Mouse (Mus musculus) left cerebral cortex, postnatal 10 days (tissue): ENCODE data around the gene Orc5. TPM values are rescaled to one million over a fixed set of nuclear protein-coding genes. Genes with fewer than 3 reads are reported as not detected.
A peak's percentile ranks its signal among the peaks of the same experiment; 100 is the strongest.

ENCODE experiments used
- DNase-seq, 2 experiments: peaks; one replicate each; pipeline ENCODE4 v3.0.0; 2021 to 2022; ENCODE audit warnings: low spot score in 2 of 2, mixed read lengths in 1 of 2; ENCODE audit errors: extremely low spot score in 1 of 2
- intact Hi-C: fragments of 180-260 bp; cut with DNase I; formaldehyde crosslinking; loops from one replicate; pipeline ENCODE4 v1.15.1; 2025
- total RNA-seq, 2 experiments: library from RNA; stranded (reverse); gene quantifications; 2 replicates each; pipeline ENCODE4 v1.2.3; 2021

Gene Orc5
- total RNA-seq = 10 to 100 TPM; 23.1 TPM

GRCm38 (mm10) chr5:22550033-22550551 is at the start of gene Orc5:
Orc5 (minus strand) TSS chr5:22550429.
- intact Hi-C loops = no loop called here
- peak; percentile 92 to 96 for DNase-seq

DNA sequence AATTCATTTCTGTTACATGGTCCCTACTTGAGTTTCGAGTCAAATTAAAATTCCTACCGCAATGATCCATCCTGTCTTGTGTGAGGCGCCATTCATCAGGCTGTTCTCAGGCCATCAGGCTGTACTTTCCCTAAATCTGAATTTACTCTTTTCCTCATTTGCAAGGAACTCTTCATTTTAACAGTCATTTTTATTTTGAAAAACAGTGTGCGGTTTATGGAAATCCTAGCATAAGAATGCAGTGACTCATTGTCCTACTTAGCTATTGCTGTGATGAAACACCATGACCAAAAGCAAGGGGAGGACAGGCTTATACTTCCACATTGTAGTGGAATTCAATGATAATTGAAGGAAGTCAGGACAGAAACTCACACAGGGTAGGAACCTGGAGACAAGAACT is 46.8 kb upstream of the Orc5 start:
- no peak for DNase-seq
- intact Hi-C loops = no loop called here

DNA sequence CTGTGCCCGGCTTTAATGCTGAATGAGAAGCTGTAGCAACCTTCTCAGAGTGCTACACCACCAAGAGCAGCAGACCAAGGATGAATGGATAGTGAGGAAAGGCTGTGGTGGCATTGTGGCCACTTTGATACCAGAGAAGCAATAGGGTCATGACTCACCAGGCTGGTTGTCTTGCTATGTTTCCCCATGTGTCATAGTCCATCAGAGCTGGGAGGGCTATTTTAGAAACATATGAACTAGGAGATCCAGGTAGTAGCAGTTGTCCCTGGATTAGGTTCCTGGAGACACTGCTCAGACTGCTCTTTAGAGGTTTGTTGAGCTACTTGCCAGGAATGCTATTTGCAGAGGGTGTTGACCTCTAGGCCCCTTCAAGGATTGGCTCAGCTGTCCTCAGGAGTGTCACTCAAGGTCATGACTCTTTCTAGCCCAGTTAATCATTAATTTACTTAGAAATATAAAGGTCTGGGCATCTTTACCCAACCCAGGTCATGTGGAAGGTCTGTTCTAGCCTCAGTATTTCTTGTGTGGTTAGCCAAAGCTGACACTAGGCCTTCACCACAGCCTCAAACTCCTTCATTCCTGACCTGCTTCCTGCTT is 39.2 kb upstream of the Orc5 start:
- intact Hi-C loops = no loop called here
- DNase-seq = no peak

DNA sequence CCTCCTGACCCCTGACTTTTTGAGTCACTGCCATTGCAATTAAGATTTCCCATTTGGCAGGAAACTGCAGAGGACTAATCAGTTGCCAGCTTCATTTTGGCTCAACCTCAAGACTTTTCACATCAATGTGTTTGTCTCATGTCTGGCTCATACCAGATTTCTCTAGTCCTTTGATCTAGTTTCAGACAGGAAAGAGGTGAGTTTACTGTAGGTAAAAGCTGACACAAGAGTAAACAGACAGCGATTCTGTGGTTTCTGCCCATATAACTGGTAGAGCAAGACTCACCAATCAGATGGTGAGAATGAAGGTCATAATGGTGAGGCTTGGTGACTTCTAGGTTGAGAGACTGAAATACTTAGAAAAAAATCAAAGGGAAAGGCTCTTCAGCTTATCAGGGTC is 37.3 kb upstream of the Orc5 start:
- DNase-seq = no peak
- intact Hi-C loops = no loop called here

- intact Hi-C loops = no loop called here
- DNase-seq = no peak
Observed at GRCm38 (mm10) chr5:22584556-22584955, 34.3 kb upstream of the Orc5 start.

DNA sequence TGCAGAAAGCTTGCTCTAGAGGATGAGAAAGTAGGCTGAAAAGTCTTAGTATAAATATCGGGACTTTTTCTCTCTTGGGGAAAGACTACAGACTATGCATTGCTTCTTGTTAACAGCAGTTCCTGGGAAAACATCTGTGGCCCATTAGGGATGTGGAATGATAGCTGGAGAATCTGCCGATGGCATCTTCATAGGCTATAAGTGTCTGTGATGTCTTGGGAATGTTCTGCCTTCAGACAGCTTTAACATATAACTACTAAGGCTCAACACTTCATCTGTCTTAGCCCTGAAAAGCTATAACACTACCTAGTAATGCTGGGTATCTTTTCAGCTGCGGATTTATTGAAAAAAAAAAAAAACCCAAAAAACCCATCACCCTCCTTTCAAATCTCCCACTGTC is 27.8 kb upstream of the Orc5 start:
- intact Hi-C loops = no loop called here
- no peak for DNase-seq

DNA sequence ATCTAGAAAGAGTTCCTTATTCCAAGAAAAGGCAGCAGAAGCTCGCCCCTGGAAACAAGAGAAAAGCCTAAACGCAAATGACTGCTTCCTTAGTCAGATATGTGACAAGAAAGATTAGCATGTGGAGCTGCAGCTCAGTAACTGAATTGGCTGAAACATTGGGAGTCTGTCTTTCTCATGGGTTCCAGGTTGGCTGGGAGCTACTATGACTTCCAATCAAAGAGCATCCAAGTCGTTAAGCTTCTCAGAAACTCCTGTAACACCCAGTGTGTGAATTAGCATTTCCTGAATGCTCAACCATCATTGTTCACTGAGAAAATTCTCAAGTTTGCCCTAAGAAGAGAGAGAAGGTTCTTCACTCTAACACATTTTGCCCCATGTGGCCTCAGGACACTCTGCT is 24.5 kb upstream of the Orc5 start:
- intact Hi-C loops = no loop called here
- no peak for DNase-seq

GRCm38 (mm10) chr5:22574161-22574560 is 23.9 kb upstream of the Orc5 start:
- DNase-seq = no peak
- intact Hi-C loops = no loop called here

DNA sequence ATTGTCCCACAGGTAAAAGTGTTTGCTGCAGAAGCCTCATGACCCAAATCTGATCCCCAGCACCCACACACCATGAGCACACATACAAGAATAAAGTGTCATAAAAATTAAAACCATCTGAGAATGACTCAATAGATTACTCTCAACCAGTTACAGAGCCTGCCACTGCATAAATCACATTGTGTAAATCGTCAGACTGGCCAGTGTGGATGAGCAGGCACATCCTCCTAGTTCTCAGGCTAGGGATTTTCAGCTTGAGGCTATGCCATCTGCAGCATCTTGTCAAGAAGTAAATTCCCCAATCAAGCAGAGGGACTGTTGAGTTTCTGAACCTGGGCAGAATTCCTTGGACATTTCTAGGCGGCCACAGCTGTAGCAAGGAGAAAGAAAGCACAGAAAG is 23.5 kb upstream of the Orc5 start:
- no peak for DNase-seq
- intact Hi-C loops = no loop called here

DNA sequence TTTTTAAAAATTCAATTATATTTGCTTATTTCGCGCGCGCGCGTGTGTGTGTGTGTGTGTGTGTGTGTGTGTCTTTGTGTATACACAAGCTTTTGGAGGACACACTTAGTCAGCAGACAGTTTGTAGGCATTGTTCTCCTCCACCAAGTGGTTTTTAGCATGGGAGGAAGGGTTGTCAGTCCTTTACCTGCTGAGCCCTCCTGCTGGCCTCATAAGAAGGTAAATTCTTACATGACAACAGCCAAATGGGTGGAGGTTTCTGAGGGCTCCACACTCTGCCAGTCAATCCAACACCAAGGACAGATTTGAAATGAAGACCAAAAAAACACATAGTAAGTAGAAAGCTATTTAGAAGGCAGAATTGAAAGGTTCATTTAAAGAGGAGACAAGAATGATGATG is 22.7 kb upstream of the Orc5 start:
- intact Hi-C loops = no loop called here
- DNase-seq = no peak

- no peak for DNase-seq
- intact Hi-C loops = no loop called here
Observed at GRCm38 (mm10) chr5:22572456-22572855, 22.2 kb upstream of the Orc5 start.

GRCm38 (mm10) chr5:22565708-22566107 is 15.5 kb upstream of the Orc5 start:
- no peak for DNase-seq
- intact Hi-C loops = no loop called here

GRCm38 (mm10) chr5:22559801-22560200 is 9.6 kb upstream of the Orc5 start:
- no peak for DNase-seq
- intact Hi-C loops = no loop called here

DNA sequence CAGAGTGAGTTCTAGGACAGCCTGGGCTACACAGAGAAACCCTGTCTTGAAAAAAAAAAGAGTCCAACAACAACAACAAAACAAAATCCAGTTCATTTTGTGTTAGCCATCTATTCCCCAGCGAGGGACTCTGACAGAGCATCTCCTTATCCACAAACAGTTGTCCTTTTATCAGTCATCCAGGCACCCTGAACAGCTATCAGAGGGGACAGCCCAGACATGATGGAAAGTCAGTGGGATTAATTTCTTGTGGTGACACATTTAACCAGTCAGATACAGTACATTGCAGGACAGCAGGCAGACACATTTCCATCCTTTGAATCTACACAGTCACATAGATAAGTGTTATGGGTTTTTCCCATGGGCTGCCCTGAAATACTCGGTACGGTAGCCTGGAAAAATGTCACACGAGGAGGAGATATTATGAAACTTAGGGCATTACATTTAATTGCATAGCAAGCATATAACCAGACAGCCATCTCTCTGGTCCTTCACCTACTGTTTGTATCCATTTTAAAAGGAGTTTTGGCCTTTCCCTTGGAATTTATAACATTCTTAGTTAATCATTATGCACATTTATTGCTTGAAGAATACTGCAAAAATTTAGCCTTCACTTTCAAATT is 7.4 kb upstream of the Orc5 start:
- DNase-seq = no peak
- intact Hi-C loops = no loop called here

DNA sequence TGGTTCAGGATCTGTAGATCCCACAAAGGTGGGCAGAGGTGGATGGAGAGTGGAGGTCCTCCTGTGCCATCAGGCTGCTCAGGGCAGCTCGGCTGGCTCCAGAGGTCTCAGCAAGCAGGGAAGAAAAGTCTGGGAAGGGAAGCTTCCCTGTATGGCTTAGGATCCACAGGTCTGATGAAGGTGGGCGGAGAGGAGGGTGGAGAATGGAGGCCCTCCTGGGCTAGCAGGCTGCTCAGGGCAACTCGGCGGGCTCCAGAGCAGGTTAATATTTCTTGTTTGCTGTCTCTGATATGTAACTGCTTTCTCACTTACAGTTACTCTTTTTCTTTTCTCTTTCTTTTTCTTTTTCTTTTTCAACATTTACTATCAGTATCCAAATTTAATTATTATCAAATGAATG is 6.5 kb upstream of the Orc5 start:
- intact Hi-C loops = no loop called here
- no peak for DNase-seq

GRCm38 (mm10) chr5:22552233-22552765 is 2.1 kb upstream of the Orc5 start:
- intact Hi-C loops = no loop called here
- no peak for DNase-seq

- no peak for DNase-seq
Observed at GRCm38 (mm10) chr5:22549366-22550032, 730 bp downstream of the Orc5 start.

DNA sequence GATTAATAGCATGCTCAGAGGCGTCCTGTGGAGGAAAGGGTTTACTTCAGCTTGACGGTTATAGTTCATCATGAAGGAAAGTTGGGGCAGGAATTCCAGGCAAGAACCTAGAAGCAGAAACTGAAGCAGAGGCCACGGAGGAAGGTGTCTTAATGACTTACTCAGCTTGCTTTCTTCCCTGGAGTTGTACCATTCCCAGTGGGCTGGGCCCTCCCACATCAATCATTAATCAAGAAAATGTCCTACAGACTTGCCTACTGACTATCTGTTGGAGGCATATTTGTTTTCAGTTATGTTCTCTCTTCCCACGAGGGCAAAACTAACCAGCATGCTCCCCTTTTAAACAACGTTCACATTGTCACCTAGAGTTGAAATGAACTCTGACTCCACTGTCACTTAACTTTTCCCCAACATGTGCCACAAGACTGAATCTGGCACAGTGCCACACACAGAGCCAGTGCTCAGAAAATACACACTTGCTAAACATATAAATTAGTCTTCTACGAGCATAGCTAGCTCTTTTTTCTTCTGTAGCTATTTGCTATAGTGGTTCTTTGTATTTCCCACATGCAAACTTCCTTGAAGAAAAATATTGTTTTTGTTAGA is 1.6 kb downstream of the Orc5 start:
- DNase-seq = no peak
- intact Hi-C loops = no loop called here

More at GRCm38 (mm10) chr5:22549366-22550032, 730 bp downstream of the Orc5 start:
- intact Hi-C loops = no loop called here

- DNase-seq = no peak
- intact Hi-C loops = no loop called here
Observed at GRCm38 (mm10) chr5:22546536-22546935, 3.7 kb downstream of the Orc5 start.

DNA sequence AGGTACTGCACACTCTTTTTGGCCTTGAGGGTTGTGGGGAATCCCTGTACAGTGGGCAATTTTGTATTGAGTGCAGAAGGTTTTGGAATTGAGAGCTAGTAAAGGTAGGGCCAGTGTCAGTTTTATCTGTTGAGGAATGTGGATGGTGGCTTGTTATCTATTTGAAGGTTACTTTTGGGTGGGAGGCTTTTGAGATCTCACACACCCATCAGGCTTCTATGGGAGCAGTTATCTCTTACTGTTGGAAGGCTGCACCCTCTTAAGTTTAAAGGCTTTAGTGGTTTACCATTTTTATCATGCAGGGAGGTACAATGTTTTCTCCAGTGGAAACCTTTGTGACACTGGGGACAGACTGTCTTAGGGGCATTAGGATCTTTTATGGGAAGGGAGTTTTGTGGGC is 4.9 kb downstream of the Orc5 start:
- intact Hi-C loops = no loop called here
- no peak for DNase-seq
